Mouse (Mus musculus) neutrophil, adult 83 days (primary cell): ENCODE measurements around the gene Gm21762. TPM values are rescaled to one million over a fixed set of nuclear protein-coding genes. Genes with fewer than 3 reads are reported as not detected.

Experiments
- total RNA-seq, 2 experiments: library from RNA; stranded (reverse); gene quantifications; one replicate each; pipeline ENCODE4 v1.2.4; 2023

Gene Gm21762
- not detected for total RNA-seq

GRCm38 (mm10) chr13:120215847-120216246 lies at the start of gene Gm21762:
TSS of gene Gm21762 (minus strand) at chr13:120215947.

GRCm38 (mm10) chr13:120262870-120263269 lies 47.1 kb upstream of the Gm21762 start, which contains the start of gene AF067061:
TSS of gene AF067061 (plus strand) at chr13:120263114.

GRCm38 (mm10) chr13:120238811-120239210 lies 23.1 kb upstream of the Gm21762 start, which contains the start of gene Gm21731:
TSS of gene Gm21731 (plus strand) at chr13:120239111.

GRCm38 (mm10) chr13:120172133-120172532 lies 43.6 kb downstream of the Gm21762 start, which contains the start of gene Gm21818:
TSS of gene Gm21818 (plus strand) at chr13:120172433.

Other genes with a start within 250 kb of the Gm21762 start
- gene Gm36079, start 188.9 kb downstream of the Gm21762 start, total RNA-seq = 1 to 10 TPM; 2.7 to 7.1 TPM
- 10 to 100 TPM; 68.5 to 74.3 TPM for gene Gm21188, start 163.8 kb downstream of the Gm21762 start, total RNA-seq
- not detected for gene Gm20767, start 75.7 kb downstream of the Gm21762 start, total RNA-seq
- gene Gm21818, start 43.5 kb downstream of the Gm21762 start, total RNA-seq = not detected
- not detected for gene Gm21731, start 23.2 kb upstream of the Gm21762 start, total RNA-seq
- not detected for gene AF067061, start 47.2 kb upstream of the Gm21762 start, total RNA-seq
- gene BC147527, start 84.4 kb upstream of the Gm21762 start, total RNA-seq = 1 to 10 TPM; 2.3 to 3.2 TPM
- gene Tcstv3, start 100.9 kb upstream of the Gm21762 start, total RNA-seq = not detected